Mouse (Mus musculus) lung, postnatal 4 days (tissue): ENCODE measurements around the gene Agtrap.
A peak's percentile ranks its signal among the peaks of the same experiment; 100 is the strongest.

Experiments used
- DNase-seq, 2 experiments: peaks; one replicate each; pipeline ENCODE4 v3.0.0; 2021

The Agtrap gene

DNA sequence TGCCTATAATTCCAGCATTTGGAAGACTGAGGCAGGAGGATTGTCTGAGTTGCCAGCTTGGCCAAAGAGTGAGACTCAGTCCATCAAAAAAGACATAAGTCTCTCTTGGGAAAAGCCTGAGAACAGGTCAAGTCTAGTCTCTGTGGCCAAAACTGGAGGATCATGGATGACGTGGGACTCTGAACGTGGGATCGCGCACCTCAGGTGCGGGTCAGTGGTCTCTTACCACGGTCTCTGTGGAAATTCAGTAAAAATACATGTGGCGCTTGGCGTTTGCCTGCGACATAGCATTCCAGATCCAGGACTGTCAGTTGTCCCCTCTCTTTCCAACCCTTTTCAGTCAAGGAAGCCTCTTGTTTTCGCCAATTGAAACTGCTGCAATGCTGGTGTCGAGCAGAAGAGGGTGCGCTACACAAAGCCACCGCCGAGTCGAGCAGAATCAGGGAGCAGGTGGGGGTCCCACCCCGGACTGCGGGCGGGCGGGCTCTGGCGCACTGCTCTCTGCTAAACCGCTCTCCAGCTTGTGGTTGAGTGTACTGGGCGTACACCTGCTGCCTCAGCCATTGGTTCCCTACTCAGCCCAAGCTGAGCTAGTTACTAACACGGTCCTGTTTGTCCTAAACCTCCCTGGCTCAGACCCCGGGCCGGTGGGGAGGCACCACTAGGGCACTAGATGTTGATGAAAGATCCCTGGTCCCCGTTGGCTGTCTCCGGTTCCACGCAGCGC, 14.1 kb upstream of the Agtrap start:
- peak; percentile 59 to 67 for DNase-seq

- no peak for DNase-seq
Observed at GRCm38 (mm10) chr4:148098666-148099065, 10.8 kb upstream of the Agtrap start.

- no peak for DNase-seq
Observed at GRCm38 (mm10) chr4:148097936-148098335, 10.1 kb upstream of the Agtrap start.

DNA sequence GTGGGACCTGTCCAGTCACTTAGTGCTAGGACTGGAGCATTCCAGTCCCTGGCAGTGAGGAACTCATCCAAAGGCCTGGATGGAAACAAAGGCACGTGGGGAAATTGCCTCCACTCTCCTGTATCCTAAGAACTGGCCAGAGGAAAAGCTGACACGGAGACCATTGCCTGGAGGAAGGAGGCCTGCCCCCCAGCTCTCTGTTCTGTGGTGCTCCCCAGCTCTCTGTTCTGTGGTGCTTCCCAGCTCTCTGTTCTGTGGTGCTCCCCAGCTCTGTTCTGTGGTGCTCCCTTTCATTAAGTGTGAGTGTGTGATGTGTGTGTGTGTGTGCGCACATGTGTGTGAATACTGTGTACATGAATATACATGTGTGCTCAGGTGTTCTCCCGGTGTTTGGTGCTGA, 7.2 kb upstream of the Agtrap start:
- DNase-seq, result no peak

- no peak for DNase-seq
Observed at GRCm38 (mm10) chr4:148094161-148094560, 6.3 kb upstream of the Agtrap start.

DNA sequence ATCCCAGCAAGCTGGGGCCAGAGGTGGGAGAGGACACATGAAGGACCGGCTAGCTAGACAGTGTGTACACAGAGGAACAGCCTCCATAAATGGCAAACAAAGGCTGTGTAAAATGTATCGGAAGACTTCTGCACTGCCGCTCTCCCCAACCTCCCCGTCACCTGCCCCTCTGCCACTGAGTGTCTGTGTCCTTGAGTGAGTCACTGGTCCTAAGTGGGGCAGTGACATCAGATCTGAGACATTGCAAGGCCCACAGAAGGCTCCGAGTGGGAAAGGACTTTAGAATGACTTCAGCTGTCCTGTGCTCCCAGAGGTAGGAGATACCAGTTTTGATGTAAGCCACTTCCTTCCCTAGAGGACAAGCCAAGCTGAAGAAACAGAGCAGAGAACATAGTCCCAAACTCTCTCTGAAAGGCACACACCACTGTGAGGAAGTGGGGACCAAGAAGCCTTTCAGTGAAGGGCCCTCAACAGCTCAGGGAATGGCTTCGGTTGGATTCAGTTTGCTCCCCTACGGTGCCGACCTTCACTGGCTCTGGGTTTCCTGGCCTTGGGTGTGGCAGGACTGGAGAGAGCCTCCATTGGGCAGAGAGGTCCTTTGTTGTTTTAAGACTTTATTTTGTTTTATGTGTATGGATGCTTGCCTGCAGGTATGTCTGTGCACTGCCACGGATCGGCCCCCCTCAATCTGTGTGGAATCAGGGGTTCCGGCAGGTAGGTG, 4.9 kb upstream of the Agtrap start:
- no peak for DNase-seq

DNA sequence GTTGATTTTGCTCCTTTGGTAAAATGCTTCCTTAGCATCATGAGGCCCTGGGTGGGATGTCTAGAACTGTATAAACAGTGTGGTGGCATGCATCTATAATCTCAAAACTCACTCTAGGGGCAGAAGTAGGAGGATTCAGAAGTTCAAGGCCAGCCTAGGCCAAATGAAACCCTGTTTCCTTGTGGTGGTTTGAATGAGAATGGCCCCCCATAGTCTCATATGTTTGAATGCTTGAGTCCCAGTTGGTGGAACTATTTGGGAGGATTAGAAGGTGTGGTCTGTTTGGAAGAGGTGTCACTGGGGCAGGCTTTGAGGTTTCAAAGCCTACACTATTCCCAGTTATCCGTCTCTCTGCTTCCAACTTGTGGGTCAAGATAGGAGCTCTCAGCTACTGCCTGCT, 3.4 kb upstream of the Agtrap start:
- no peak for DNase-seq

DNA sequence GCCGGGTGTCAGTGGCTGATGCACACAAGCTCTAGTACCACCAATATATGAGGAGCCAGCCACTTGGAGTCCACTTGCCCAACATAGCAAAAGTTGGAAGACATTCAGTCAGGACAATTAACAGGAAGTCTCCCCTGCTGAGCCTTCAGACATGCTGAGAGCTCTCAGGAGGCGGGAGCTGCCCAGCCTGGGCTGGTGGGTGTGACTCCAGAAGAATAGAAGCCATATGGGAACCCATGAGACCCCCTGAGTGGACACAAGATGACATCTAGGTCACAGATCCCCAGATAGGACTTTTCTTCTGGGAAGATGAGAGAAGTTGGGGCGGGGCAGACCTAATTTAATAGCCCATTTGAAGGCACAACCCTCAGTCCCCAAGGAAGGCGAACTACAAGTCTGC, 1.3 kb upstream of the Agtrap start:
- no peak for DNase-seq

DNA sequence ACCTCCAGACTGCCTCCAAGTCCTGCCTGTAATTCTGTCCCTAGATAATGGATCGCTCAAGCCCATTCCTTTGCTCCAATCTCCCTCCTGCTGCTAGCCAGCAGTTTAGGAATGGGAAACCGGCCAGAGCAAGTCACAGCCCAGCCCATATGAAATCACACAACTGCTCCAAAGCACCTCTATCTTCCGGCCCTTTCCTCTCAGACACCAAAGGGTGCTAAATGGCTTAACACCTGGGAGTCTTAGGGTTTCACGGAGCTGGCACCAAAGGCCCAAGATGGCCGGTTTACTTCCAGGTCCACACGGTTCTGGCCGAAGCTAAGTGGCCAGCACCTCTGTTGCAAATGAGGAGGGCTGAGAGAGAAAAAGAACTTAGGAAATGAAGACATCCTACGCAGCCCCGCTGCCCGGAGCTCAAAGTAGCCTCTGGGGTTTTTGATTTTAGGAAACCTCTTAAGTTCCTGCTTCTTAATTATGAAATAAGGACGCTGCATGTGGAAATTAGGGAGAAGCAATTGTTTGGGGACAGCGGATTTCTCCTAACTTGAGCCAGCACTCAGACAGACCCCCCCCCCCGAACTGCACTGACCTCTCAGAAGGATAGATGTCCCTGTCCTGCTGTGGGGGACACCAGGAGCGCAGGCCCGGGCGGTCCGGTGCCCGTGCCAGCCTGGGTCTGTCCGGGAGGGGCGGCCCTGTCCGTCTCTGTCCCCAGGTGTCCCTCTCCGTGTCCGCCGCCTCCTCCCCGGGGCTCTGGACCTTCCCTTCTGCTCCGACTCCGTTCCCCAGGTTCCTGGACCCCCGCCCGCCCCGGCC, 532 bp downstream of the Agtrap start:
- DNase-seq, result peak; percentile 46 to 55

GRCm38 (mm10) chr4:148085907-148086305, 1.9 kb downstream of the Agtrap start:
- DNase-seq, result no peak

- no peak for DNase-seq
Observed at GRCm38 (mm10) chr4:148085131-148085906, 2.5 kb downstream of the Agtrap start.

- DNase-seq, result peak; percentile 39 to 66
Observed at GRCm38 (mm10) chr4:148084261-148084714, 3.5 kb downstream of the Agtrap start.

DNA sequence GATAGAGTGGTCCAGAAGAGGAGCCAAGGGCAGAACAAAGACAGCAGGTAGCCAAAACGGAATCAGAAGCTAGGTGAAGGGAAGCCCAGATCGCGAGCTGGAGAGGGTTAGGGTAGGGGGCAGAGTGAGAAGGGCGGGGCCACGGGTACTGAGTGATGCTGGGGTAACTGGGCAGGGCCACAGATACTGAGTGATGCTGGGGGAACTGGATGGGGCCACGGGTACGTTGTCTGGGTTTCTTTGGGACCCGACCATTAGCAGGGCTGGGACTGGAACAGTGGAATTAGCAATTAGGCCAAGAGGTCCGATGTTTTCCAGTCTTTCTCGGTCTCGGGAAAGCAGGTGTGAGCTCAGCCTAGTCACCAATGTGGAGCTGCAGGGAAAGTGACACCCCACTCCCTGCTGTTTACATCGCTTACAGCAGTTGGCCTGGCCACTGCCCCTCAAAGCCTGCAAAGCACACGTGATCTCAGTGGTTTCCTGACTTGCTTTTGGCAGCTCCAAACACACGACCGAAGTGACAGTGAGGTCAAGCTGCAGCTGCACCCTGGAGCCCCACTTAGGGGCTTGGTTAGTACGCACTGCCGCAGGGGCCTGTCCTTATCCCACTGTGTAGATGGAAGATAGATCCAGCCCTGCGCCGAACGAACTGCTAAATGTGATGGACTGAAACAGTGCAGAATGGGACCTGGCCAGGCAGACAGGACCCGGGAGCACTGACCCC, 4.5 kb downstream of the Agtrap start:
- peak; percentile 58 to 76 for DNase-seq

DNA sequence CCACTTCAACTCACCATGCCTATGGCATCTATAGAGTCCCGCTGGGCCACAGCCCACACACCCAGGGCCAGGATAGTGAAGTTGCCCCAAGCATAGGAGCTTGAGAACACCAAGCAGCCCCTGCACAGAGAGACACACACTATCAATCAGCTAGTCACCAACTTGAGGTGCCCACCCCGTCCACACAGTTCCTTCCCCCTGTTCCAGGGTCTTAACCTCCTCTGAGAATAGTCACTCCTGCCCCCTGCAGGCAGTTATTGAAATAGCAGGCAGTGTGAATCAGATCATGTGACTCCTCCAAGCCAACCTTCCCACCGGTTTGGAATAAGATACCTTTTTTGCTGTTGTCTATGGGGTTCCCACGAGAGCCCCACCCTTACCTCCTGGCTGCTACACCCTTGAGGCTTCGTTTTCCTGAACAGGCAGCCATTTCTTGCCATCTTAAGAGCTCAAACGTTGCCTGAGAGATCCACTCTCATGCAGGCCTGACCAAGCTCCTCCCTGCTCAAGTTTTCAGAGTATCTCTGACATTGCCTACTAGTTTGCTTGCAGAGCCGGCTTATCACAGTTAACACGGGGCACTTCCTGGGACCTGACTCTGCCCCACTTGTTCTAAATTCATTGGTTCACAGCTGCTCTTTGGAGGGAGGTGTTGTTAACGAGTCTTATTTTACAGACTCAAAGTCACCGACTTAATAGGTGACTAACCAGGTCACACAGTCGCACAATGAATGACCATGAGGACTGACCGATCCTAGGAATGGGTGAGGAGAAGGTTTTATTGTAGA, 5.4 kb downstream of the Agtrap start:
- DNase-seq, result peak in 1 of 2 experiments; percentile 72

- DNase-seq, result no peak
Observed at GRCm38 (mm10) chr4:148081201-148081600, 6.6 kb downstream of the Agtrap start.

DNA sequence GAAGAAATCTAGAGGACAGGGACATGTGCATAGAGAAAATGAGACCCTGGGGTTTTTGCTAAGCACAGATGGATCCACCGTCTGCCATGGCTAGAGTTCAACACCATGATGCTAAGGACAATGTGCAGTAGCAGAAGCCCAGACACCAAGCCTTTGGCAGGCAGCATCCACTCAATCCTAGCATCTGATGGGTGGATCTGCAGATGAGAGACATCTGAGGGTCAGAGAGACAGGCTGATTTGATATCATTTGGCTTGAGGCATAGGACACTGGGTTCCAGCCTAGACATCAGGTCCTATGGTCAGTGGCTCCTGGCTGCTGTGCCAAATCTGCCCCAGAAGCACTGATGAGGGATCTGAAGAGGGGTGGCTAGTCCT, 7.2 kb downstream of the Agtrap start:
- no peak for DNase-seq

DNA sequence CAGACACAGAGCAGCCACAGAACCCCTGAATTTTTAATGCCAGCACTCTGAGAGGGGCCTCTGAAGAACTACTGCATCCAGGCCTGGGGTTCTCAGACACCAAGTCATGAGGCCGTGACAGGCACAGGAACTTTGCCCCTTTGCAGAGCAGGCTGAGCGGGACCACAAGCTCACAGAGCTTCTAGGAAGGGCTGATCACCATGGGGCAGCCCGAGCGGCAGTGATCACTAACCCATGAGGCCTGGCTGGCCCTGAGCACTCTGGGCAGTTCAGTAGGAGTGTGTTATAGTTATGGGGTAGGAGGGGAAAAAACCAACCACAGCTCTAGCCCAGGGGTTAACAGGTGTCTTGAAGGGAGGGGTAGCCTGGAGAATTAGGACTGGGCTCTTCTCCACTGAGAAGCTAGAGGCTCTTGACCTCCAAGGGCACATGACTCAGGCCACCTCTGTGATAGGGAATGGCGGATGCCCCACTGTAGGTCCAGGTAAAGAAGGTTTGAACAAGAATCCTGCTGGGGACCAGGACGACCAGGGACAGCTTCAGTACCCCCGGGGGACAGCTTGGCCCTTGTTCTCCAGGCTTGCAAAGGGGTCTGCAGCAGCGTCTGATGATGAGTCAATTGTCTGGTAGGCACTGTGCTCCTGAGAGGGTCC, 7.8 kb downstream of the Agtrap start:
- DNase-seq, result no peak

GRCm38 (mm10) chr4:148079212-148079611, 8.6 kb downstream of the Agtrap start:
- DNase-seq, result no peak

DNA sequence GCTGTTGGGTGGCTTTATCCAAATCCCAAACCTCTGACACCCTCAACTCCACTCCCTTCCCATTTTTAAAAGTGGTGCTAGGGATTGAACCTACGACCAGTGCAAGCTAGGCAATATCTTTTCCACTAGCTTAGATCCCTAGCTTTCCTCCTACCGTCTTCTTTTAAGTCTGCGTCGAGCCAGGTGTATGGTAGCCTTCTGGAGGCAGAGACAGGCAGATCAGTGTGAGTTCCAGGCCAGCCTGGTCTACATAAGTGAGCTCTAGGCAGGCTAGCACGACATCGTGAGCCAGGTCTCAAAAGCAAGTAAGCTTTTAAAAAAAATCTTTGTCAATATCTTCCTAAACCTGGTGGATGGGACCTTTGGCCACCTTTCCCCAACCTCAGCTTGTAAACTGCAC, 11.9 kb downstream of the Agtrap start:
- no peak for DNase-seq

DNA sequence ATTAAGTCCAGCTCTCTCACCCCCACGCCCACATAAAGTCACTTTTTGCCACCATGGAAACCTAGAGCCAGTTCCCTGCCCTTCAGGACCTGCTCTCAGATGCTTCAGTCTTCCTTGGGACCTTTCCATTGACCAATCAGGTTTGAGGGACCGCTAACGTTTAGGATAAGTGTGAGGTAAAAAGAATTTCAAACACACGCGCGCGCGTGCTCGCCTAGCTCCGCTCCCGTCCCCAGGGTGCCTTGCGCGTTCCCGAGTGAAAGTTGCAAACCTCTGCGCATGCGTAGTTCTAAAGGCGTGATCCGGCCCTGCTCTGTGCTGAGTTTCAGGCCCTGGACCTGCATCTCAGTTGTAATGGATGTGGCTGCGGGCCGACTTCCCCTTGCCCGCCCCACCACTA, 12.6 kb downstream of the Agtrap start:
- DNase-seq, result peak; percentile 76 to 78
